Mouse (Mus musculus) testis, adult 2 months (tissue): ENCODE data around the gene Pik3ca.

ENCODE experiments used
- CTCF ChIP-seq: fragments of 200-500 bp; IDR thresholded peaks from 2 replicates; pipeline ENCODE4 v1.5.1; 2012; ENCODE audit warnings: low read depth, mild to moderate bottlenecking, inconsistent platforms, low read length, moderate library complexity; ENCODE audit not compliant: control insufficient read depth, insufficient read depth, insufficient replicate concordance
- POLR2A ChIP-seq: fragments of 200-500 bp; IDR thresholded peaks from 2 replicates; pipeline ENCODE4 v1.6.1; 2012; ENCODE audit warnings: low read depth, mild to moderate bottlenecking, inconsistent platforms, low read length, moderate library complexity; ENCODE audit not compliant: control insufficient read depth

GRCm38 (mm10) chr3:32406804-32407203 lies 9.3 kb downstream of the Pik3ca start:
- no peak for TF ChIP-seq CTCF
- TF ChIP-seq POLR2A = no peak
